Mouse (Mus musculus) left cerebral cortex, postnatal 4 days (tissue): ENCODE results near the gene Gm16181. TPM values are rescaled to one million over a fixed set of nuclear protein-coding genes. Genes with fewer than 3 reads are reported as not detected.
"Not testable (repeated sequence)": the region's sequence is repeated elsewhere in the genome, so short reads cannot be mapped to it uniquely, and the experiment has no call there.

ENCODE experiments used
- DNase-seq: peaks from one replicate; pipeline ENCODE4 v3.0.0-alpha.2; 2022
- intact Hi-C: fragments of 180-260 bp; cut with DNase I; formaldehyde crosslinking; loops from one replicate; pipeline ENCODE4 v1.15.1; 2025
- total RNA-seq, 2 experiments: library from RNA; stranded (reverse); gene quantifications; 2 replicates each; pipeline ENCODE4 v1.2.3; 2021

The Gm16181 gene
- total RNA-seq, 2 experiments from 2014 or later, result not detected

GRCm38 (mm10) chr17:35226561-35227046, 6.0 kb downstream of the Gm16181 start:
- no peak for DNase-seq
- intact Hi-C loops, result no loop called here

- intact Hi-C loops, result loop anchor here (5.0 kb wide), 1 partner anchor 64 kb away; no protein-coding TSS in a partner anchor
- no peak for DNase-seq
Measured at GRCm38 (mm10) chr17:35231022-35231421, 10.4 kb downstream of the Gm16181 start.

- intact Hi-C loops, result loop anchor here (5.0 kb wide), 1 partner anchor 65 kb away; no protein-coding TSS in a partner anchor
Measured at GRCm38 (mm10) chr17:35232043-35232442, 11.4 kb downstream of the Gm16181 start.

GRCm38 (mm10) chr17:35232659-35233058, 12.0 kb downstream of the Gm16181 start:
- DNase-seq, result no peak
- intact Hi-C loops, result loop anchor here (5.0 kb wide), 1 partner anchor 65 kb away; no protein-coding TSS in a partner anchor

More at GRCm38 (mm10) chr17:35232043-35232442, 11.4 kb downstream of the Gm16181 start:
- DNase-seq, result peak; percentile 87

GRCm38 (mm10) chr17:35233114-35233980, 12.7 kb downstream of the Gm16181 start, which contains the start of gene Atp6v1g2:
Gene Atp6v1g2 (plus strand): TSS chr17:35233660.
- no peak for DNase-seq
- intact Hi-C loops, result loop anchor here (5.0 kb wide), 1 partner anchor 66 kb away; no protein-coding TSS in a partner anchor

GRCm38 (mm10) chr17:35234090-35234489, 13.5 kb downstream of the Gm16181 start:
- DNase-seq, result not testable (repeated sequence)
- intact Hi-C loops, result loop anchor here (5.0 kb wide), 1 partner anchor 67 kb away; no protein-coding TSS in a partner anchor

- intact Hi-C loops, result loop anchor here (5.0 kb wide), 1 partner anchor 68 kb away; no protein-coding TSS in a partner anchor
Measured at GRCm38 (mm10) chr17:35234903-35235302, 14.3 kb downstream of the Gm16181 start.

GRCm38 (mm10) chr17:35235614-35236389, 15.2 kb downstream of the Gm16181 start, which contains the start of gene Nfkbil1:
Gene Nfkbil1 (minus strand): TSS chr17:35235792.
- intact Hi-C loops, result no loop called here
- DNase-seq, result peak; percentile 94

More at GRCm38 (mm10) chr17:35234903-35235302, 14.3 kb downstream of the Gm16181 start:
- DNase-seq, result peak; percentile 45

- intact Hi-C loops, result no loop called here
- DNase-seq, result peak; percentile 99
Measured at GRCm38 (mm10) chr17:35236390-35236746, 15.7 kb downstream of the Gm16181 start.

- intact Hi-C loops, result no loop called here
- DNase-seq, result no peak
Measured at GRCm38 (mm10) chr17:35236996-35237395, 16.4 kb downstream of the Gm16181 start.

GRCm38 (mm10) chr17:35237504-35237903, 16.9 kb downstream of the Gm16181 start:
- intact Hi-C loops, result no loop called here

GRCm38 (mm10) chr17:35239700-35240099, 19.1 kb downstream of the Gm16181 start:
- DNase-seq, result no peak
- intact Hi-C loops, result no loop called here

More at GRCm38 (mm10) chr17:35237504-35237903, 16.9 kb downstream of the Gm16181 start:
- no peak for DNase-seq

- intact Hi-C loops, result no loop called here
- no peak for DNase-seq
Measured at GRCm38 (mm10) chr17:35240384-35241304, 20.0 kb downstream of the Gm16181 start.

- peak; percentile 96 for DNase-seq
- intact Hi-C loops, result no loop called here
Measured at GRCm38 (mm10) chr17:35241305-35242014, 20.8 kb downstream of the Gm16181 start, which contains the start of gene Ddx39b. Gene Ddx39b (plus strand): TSS chr17:35241746.

GRCm38 (mm10) chr17:35242015-35242941, 21.6 kb downstream of the Gm16181 start:
- intact Hi-C loops, result no loop called here
- DNase-seq, result peak; percentile 63

- intact Hi-C loops, result no loop called here
- peak; percentile 85 for DNase-seq
Measured at GRCm38 (mm10) chr17:35243086-35243485, 22.5 kb downstream of the Gm16181 start.

- no peak for DNase-seq
- intact Hi-C loops, result no loop called here
Measured at GRCm38 (mm10) chr17:35244999-35245398, 24.4 kb downstream of the Gm16181 start.
